Mouse (Mus musculus) brain, embryonic 14.5 days (tissue): ENCODE measurements around the gene Prl3a1.

Source experiments
- CTCF ChIP-seq: fragments of 200-500 bp; IDR thresholded peaks from 2 replicates; pipeline ENCODE4 v1.5.1; 2012; ENCODE audit warnings: inconsistent platforms, mild to moderate bottlenecking, moderate library complexity, borderline replicate concordance; ENCODE audit not compliant: insufficient read depth, insufficient read length; ENCODE audit errors: extremely low read depth
- POLR2A ChIP-seq: fragments of 200-500 bp; IDR thresholded peaks from 2 replicates; pipeline ENCODE4 v1.6.1; 2012; ENCODE audit warnings: mild to moderate bottlenecking, inconsistent platforms, borderline replicate concordance; ENCODE audit not compliant: poor library complexity, insufficient read depth, insufficient read length, severe bottlenecking; ENCODE audit errors: extremely low read depth

GRCm38 (mm10) chr13:27259136-27259535 lies at the start of gene Prl3a1:
- TF ChIP-seq CTCF (no peak), POLR2A (no peak)
